Mouse (Mus musculus): Measurements from ENCODE around the gene Gcn1l1.

GRCm38 (mm10) chr5:115517501-115517900 lies 47.6 kb upstream of the Gcn1l1 start:
- TF ChIP-seq CTCF (conservative IDR thresholded peaks at IDR 0.05; ENCODE audit: insufficient read depth, insufficient read length, low read depth, low read length) (no peak), POLR2A (IDR thresholded peaks at IDR 0.05; ENCODE audit: low read depth, low read length) (no peak)
